Mouse (Mus musculus): ENCODE measurements around the gene Slc10a1. TPM values are rescaled to one million over a fixed set of nuclear protein-coding genes. Genes with fewer than 3 reads are reported as not detected.

Gene Slc10a1
- 3.0 and 59.5 TPM in 2 replicates for total RNA-seq (2021)
- long read RNA-seq, experiment 1, partial matches to known transcripts: 0 of 2 reads
- long read RNA-seq, experiment 1, other reads (novel, unspliced or antisense): 0 of 2 reads
- long read RNA-seq, experiment 2, transcript Slc10a1-201 (5 exons, 1,674 nt): major isoform, 41 of 41 reads
- long read RNA-seq, experiment 2, partial matches to known transcripts: 0 of 41 reads
- long read RNA-seq, experiment 2, other reads (novel, unspliced or antisense): 0 of 41 reads

GRCm38 (mm10) chr12:80968605-80969004 is at the start of gene Slc10a1:
Gene Slc10a1 (minus strand): TSS chr12:80968705.
- DNase-seq: no peak

- DNase-seq: no peak
Measured at GRCm38 (mm10) chr12:81017624-81018023, 49.1 kb upstream of the Slc10a1 start.

- peak; percentile 76 for DNase-seq
Measured at GRCm38 (mm10) chr12:81013496-81013895, 45.0 kb upstream of the Slc10a1 start.

GRCm38 (mm10) chr12:81011994-81012393 is 43.5 kb upstream of the Slc10a1 start:
- DNase-seq: no peak

GRCm38 (mm10) chr12:81009813-81010212 is 41.3 kb upstream of the Slc10a1 start:
- DNase-seq: no peak

- no peak for DNase-seq
Measured at GRCm38 (mm10) chr12:81002841-81003635, 34.5 kb upstream of the Slc10a1 start.

GRCm38 (mm10) chr12:81000924-81001323 is 32.4 kb upstream of the Slc10a1 start:
- no peak for DNase-seq

GRCm38 (mm10) chr12:80998528-80999221 is 30.2 kb upstream of the Slc10a1 start:
- DNase-seq: no peak

- DNase-seq: no peak
Measured at GRCm38 (mm10) chr12:80997652-80998051, 29.1 kb upstream of the Slc10a1 start.

GRCm38 (mm10) chr12:80995326-80995725 is 26.8 kb upstream of the Slc10a1 start:
- DNase-seq: no peak

GRCm38 (mm10) chr12:80993773-80994172 is 25.3 kb upstream of the Slc10a1 start:
- no peak for DNase-seq

- peak; percentile 59 for DNase-seq
Measured at GRCm38 (mm10) chr12:80992540-80993122, 24.1 kb upstream of the Slc10a1 start.

- DNase-seq: no peak
Measured at GRCm38 (mm10) chr12:80991806-80992205, 23.3 kb upstream of the Slc10a1 start.

- DNase-seq: no peak
Measured at GRCm38 (mm10) chr12:80990901-80991445, 22.5 kb upstream of the Slc10a1 start.

- DNase-seq: no peak
Measured at GRCm38 (mm10) chr12:80988286-80988685, 19.8 kb upstream of the Slc10a1 start.

GRCm38 (mm10) chr12:80986628-80987027 is 18.1 kb upstream of the Slc10a1 start:
- no peak for DNase-seq

GRCm38 (mm10) chr12:80983695-80984094 is 15.2 kb upstream of the Slc10a1 start:
- DNase-seq: no peak

- DNase-seq: peak; percentile 77
Measured at GRCm38 (mm10) chr12:80982326-80982725, 13.8 kb upstream of the Slc10a1 start.

GRCm38 (mm10) chr12:80975939-80976671 is 7.6 kb upstream of the Slc10a1 start:
- DNase-seq: no peak

- DNase-seq: no peak
Measured at GRCm38 (mm10) chr12:80971756-80972155, 3.3 kb upstream of the Slc10a1 start.

GRCm38 (mm10) chr12:80970181-80970705 is 1.7 kb upstream of the Slc10a1 start:
- no peak for DNase-seq

Data from adrenal gland, postnatal 14 days (tissue).